Mouse (Mus musculus) ES-Bruce4 (cell line): ENCODE data around the gene Sp4. TPM values are rescaled to one million over a fixed set of nuclear protein-coding genes. Genes with fewer than 3 reads are reported as not detected.

Experiments used
- H3K27ac ChIP-seq: 2 replicates; pipeline ENCODE4 v1.5.1; 2012; ENCODE audit warnings: low read length, inconsistent platforms; ENCODE audit not compliant: insufficient read depth
- H3K27me3 ChIP-seq: 2 replicates; pipeline ENCODE4 v1.6.1; 2012; ENCODE audit warnings: mild to moderate bottlenecking, low read length, inconsistent platforms; ENCODE audit not compliant: control insufficient read depth, poor library complexity, insufficient read depth, severe bottlenecking
- H3K36me3 ChIP-seq: 2 replicates; pipeline ENCODE4 v1.6.1; 2012; ENCODE audit warnings: inconsistent platforms, mild to moderate bottlenecking, low read length, moderate library complexity; ENCODE audit not compliant: control insufficient read depth, poor library complexity, insufficient read depth, severe bottlenecking
- H3K4me1 ChIP-seq: one replicate; pipeline ENCODE4 v1.8.1; 2011; ENCODE audit warnings: low read length; ENCODE audit not compliant: control insufficient read depth, insufficient read depth
- H3K4me3 ChIP-seq: 2 replicates; pipeline ENCODE4 v1.5.1; 2011; ENCODE audit warnings: low read depth, mild to moderate bottlenecking, low read length
- H3K9ac ChIP-seq: 2 replicates; pipeline ENCODE4 v1.6.1; 2012; ENCODE audit warnings: low read depth, mild to moderate bottlenecking, inconsistent platforms; ENCODE audit not compliant: poor library complexity, severe bottlenecking
- H3K9me3 ChIP-seq: replicated peaks from 2 replicates; pipeline ENCODE4 v1.6.1; 2012; ENCODE audit warnings: mild to moderate bottlenecking, low read length, inconsistent platforms; ENCODE audit not compliant: control insufficient read depth, poor library complexity, insufficient read depth, severe bottlenecking
- CTCF ChIP-seq: IDR thresholded peaks from one replicate; pipeline ENCODE4 v1.8.1; 2011; ENCODE audit warnings: low read depth, low read length
- EP300 ChIP-seq: IDR thresholded peaks from 2 replicates; pipeline ENCODE4 v1.6.1; 2011; ENCODE audit warnings: low read depth, low read length; ENCODE audit not compliant: insufficient read depth
- POLR2A ChIP-seq: IDR thresholded peaks from one replicate; pipeline ENCODE4 v1.8.1; 2011; ENCODE audit warnings: low read length; ENCODE audit not compliant: insufficient read depth
- polyA plus RNA-seq: library from polyadenylated mRNA; stranded (reverse); fragments of >200 nt; gene quantifications from 2 replicates; pipeline ENCODE4 v1.2.4, GENCODE M21; 2011; ENCODE audit warnings: low read depth; ENCODE audit not compliant: missing spikeins, insufficient read depth, insufficient read length

Sp4 gene
- polyA plus RNA-seq = 11.5 and 14.3 TPM in 2 replicates

- peaks cover 1% of the 10 kb centered on the region for H3K4me1 ChIP-seq
- H3K27ac ChIP-seq = peak within 1 kb of the TSS; percentile 41; the same call in 1 of the 2 replicates
- H3K9ac ChIP-seq = peak within 1 kb of the TSS; percentile 93
- no peaks in the 10 kb centered on the region for H3K36me3 ChIP-seq
- H3K27me3 ChIP-seq = no peaks in the 10 kb centered on the region
- H3K4me3 ChIP-seq = peak within 1 kb of the TSS; percentile 92
- no peaks in the 10 kb centered on the region for H3K9me3 ChIP-seq
- no peak for TF ChIP-seq POLR2A
- no peak for TF ChIP-seq CTCF
- no peak for TF ChIP-seq EP300
Observed at GRCm38 (mm10) chr12:118301072-118301865, at the start of gene Sp4. Gene Sp4 (minus strand): TSS chr12:118301440.

- H3K4me3 ChIP-seq = no peak overlapping the region
- no peaks in the 10 kb centered on the region for H3K27me3 ChIP-seq
- H3K9ac ChIP-seq = no peak overlapping the region
- H3K36me3 ChIP-seq = no peaks in the 10 kb centered on the region
- no peak for TF ChIP-seq EP300
- TF ChIP-seq POLR2A = no peak
- TF ChIP-seq CTCF = no peak
- H3K4me1 ChIP-seq = peaks cover 2% of the 10 kb centered on the region
- H3K9me3 ChIP-seq = no peaks in the 10 kb centered on the region
- no peak overlapping the region for H3K27ac ChIP-seq
Observed at GRCm38 (mm10) chr12:118339107-118339506, 37.9 kb upstream of the Sp4 start.

GRCm38 (mm10) chr12:118338243-118338642 lies 37.0 kb upstream of the Sp4 start:
- Histone ChIP-seq H3K9me3 (no peaks in the 10 kb centered on the region), H3K27ac (no peak overlapping the region), H3K4me3 (no peak overlapping the region), H3K27me3 (no peaks in the 10 kb centered on the region), H3K9ac (no peak overlapping the region), H3K4me1 (peaks cover 2% of the 10 kb centered on the region), H3K36me3 (no peaks in the 10 kb centered on the region)
- TF ChIP-seq EP300 (no peak), POLR2A (no peak), CTCF (no peak)

- Histone ChIP-seq H3K9ac (no peak overlapping the region), H3K27me3 (no peaks in the 10 kb centered on the region), H3K9me3 (no peaks in the 10 kb centered on the region), H3K36me3 (no peaks in the 10 kb centered on the region), H3K4me1 (peaks cover 2% of the 10 kb centered on the region), H3K4me3 (no peak overlapping the region), H3K27ac (no peak overlapping the region)
- TF ChIP-seq EP300 = no peak
- no peak for TF ChIP-seq CTCF
- TF ChIP-seq POLR2A = no peak
Observed at GRCm38 (mm10) chr12:118337291-118337690, 36.1 kb upstream of the Sp4 start.

GRCm38 (mm10) chr12:118328739-118329249 lies 27.6 kb upstream of the Sp4 start:
- Histone ChIP-seq H3K9me3 (no peaks in the 10 kb centered on the region), H3K27me3 (no peaks in the 10 kb centered on the region), H3K4me1 (no peaks in the 10 kb centered on the region), H3K9ac (no peak overlapping the region), H3K27ac (no peak overlapping the region), H3K36me3 (no peaks in the 10 kb centered on the region), H3K4me3 (no peak overlapping the region)
- TF ChIP-seq POLR2A = no peak
- TF ChIP-seq CTCF = no peak
- TF ChIP-seq EP300 = no peak

GRCm38 (mm10) chr12:118327566-118327965 lies 26.3 kb upstream of the Sp4 start:
- Histone ChIP-seq H3K27me3 (no peaks in the 10 kb centered on the region), H3K9me3 (no peaks in the 10 kb centered on the region), H3K9ac (no peak overlapping the region), H3K4me3 (no peak overlapping the region), H3K4me1 (no peaks in the 10 kb centered on the region), H3K36me3 (no peaks in the 10 kb centered on the region), H3K27ac (no peak overlapping the region)
- TF ChIP-seq EP300 (no peak), CTCF (no peak), POLR2A (no peak)
